Mouse (Mus musculus) ES-E14 (cell line): ENCODE data around the gene Timp1. TPM values are rescaled to one million over a fixed set of nuclear protein-coding genes. Genes with fewer than 3 reads are reported as not detected.
A peak's percentile ranks its signal among the peaks of the same experiment; 100 is the strongest.

Experiments
- DNase-seq: peaks from one replicate; pipeline ENCODE4 v3.0.0-alpha.2; 2013; ENCODE audit warnings: low read depth, low spot score
- H3K27ac ChIP-seq: 2 replicates; pipeline ENCODE4 v1.5.1; 2012; ENCODE audit warnings: low read depth, mild to moderate bottlenecking, low read length, moderate library complexity, mixed read lengths; ENCODE audit not compliant: poor library complexity, insufficient read depth, severe bottlenecking
- H3K36me3 ChIP-seq: 2 replicates; pipeline ENCODE4 v1.6.1; 2012; ENCODE audit warnings: mild to moderate bottlenecking, low read length, moderate library complexity, mixed read lengths; ENCODE audit not compliant: control insufficient read depth, poor library complexity, insufficient read depth, severe bottlenecking
- H3K4me1 ChIP-seq, 2 experiments: fragments of 150-350 bp in 1 of 2; sonication (generic) in 1 of 2; 2 replicates each; pipeline ENCODE4 v1.6.1; 2012; ENCODE audit warnings: low read length in 2 of 2, mild to moderate bottlenecking in 1 of 2, mixed read lengths in 1 of 2; ENCODE audit not compliant: control insufficient read depth in 2 of 2, insufficient read depth in 2 of 2, poor library complexity in 1 of 2
- H3K4me3 ChIP-seq, 2 experiments: fragments of 150-350 bp in 1 of 2; sonication (generic) in 1 of 2; 2 replicates each; pipeline ENCODE4 v1.5.1; 2012; ENCODE audit warnings: low read length in 2 of 2, low read depth in 1 of 2, mild to moderate bottlenecking in 1 of 2, mixed read lengths in 1 of 2; ENCODE audit not compliant: insufficient read depth in 1 of 2, poor library complexity in 1 of 2, severe bottlenecking in 1 of 2
- H3K9ac ChIP-seq: 2 replicates; pipeline ENCODE4 v1.6.1; 2012; ENCODE audit warnings: low read depth, mild to moderate bottlenecking, low read length, mixed read lengths; ENCODE audit not compliant: poor library complexity, insufficient read depth, severe bottlenecking
- H3K9me3 ChIP-seq: fragments of 150-350 bp; sonication (generic); 2 replicates; pipeline ENCODE4 v1.6.1; 2012; ENCODE audit warnings: low read depth, mild to moderate bottlenecking, low read length; ENCODE audit not compliant: control insufficient read depth, insufficient read depth
- CHD2 ChIP-seq: IDR thresholded peaks from 2 replicates; pipeline ENCODE4 v1.6.1; 2014; ENCODE audit warnings: mild to moderate bottlenecking, low read depth, low read length, inconsistent platforms
- HCFC1 ChIP-seq: IDR thresholded peaks from 2 replicates; pipeline ENCODE4 v1.6.1; 2012; ENCODE audit warnings: low read length, inconsistent platforms, borderline replicate concordance; ENCODE audit not compliant: insufficient read depth
- MAFK ChIP-seq: IDR thresholded peaks from 2 replicates; pipeline ENCODE4 v1.6.1; 2014; ENCODE audit warnings: mild to moderate bottlenecking, low read depth, low read length, inconsistent platforms; ENCODE audit not compliant: insufficient read depth
- ZC3H11A ChIP-seq: IDR thresholded peaks from 2 replicates; pipeline ENCODE4 v1.6.1; 2012; ENCODE audit warnings: low read depth, mild to moderate bottlenecking, inconsistent platforms, low read length, borderline replicate concordance
- ZNF384 ChIP-seq: IDR thresholded peaks from 2 replicates; pipeline ENCODE4 v1.6.1; 2012; ENCODE audit warnings: low read depth, low read length, inconsistent platforms
- in situ Hi-C, 2 experiments: fragments of 600-800 bp; cut with MboI; formaldehyde crosslinking; loops; one replicate each; pipeline ENCODE4 v1.15.1; 2025; ENCODE audit warnings: low sequenced_read_pairs in 2 of 2, inconsistent platforms in 1 of 2; ENCODE audit not compliant: unreplicated experiment in 2 of 2
- total RNA-seq: library from RNA; depleted of rRNA; stranded (reverse); fragments of 300-350 nt; gene quantifications from 2 replicates; pipeline ENCODE4 v1.2.3, GENCODE M21; 2012

Gene Timp1
- total RNA-seq, 1 experiment = 130 TPM

GRCm38 (mm10) chrX:20848256-20848984 lies 21.5 kb upstream of the Timp1 start:
- Histone ChIP-seq H3K4me1 (0 out of 4 replicates have a peak, but pooled peaks cover 0 to 1% of the 10 kb centered on the region in 2 experiments), H3K4me3 (peak overlapping the region; percentile 86 to 94), H3K9me3 (no peaks in the 10 kb centered on the region), H3K36me3 (peaks cover 19% of the 10 kb centered on the region), H3K9ac (peak overlapping the region; percentile 94), H3K27ac (peak overlapping the region; percentile 71; the same call in 1 of the 2 replicates)
- in situ Hi-C loops = no loop called here
- TF ChIP-seq ZNF384 = no peak
- peak; percentile 88 for TF ChIP-seq CHD2
- DNase-seq = peak; percentile 88

DNA sequence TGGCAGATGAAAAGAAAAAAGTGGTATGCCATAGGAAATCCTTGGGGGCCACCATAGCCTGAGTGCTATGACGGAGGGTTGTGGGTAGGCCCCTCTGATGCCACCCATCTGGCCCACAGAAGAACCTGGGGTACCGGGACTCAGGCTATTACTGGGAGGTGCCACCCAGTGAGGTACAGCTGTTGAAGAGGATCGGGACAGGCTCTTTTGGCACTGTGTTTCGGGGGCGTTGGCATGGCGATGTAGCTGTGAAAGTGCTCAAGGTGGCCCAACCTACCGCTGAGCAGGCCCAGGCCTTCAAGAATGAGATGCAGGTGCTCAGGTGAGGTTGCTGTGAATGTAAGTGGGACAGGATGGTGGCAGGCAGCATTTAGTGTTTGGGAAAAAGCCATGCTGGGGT lies 16.2 kb upstream of the Timp1 start:
- H3K4me1 ChIP-seq = 0 out of 4 replicates have a peak, but pooled peaks cover 0 to 1% of the 10 kb centered on the region in 2 experiments
- in situ Hi-C loops = no loop called here
- no peaks in the 10 kb centered on the region for H3K9me3 ChIP-seq
- no peak overlapping the region for H3K9ac ChIP-seq
- TF ChIP-seq CHD2 (no peak), HCFC1 (no peak), MAFK (no peak), ZNF384 (no peak), ZC3H11A (no peak)
- peaks cover 34% of the 10 kb centered on the region for H3K36me3 ChIP-seq
- H3K27ac ChIP-seq = no peak overlapping the region
- H3K4me3 ChIP-seq = no peak overlapping the region
- no peak for DNase-seq

DNA sequence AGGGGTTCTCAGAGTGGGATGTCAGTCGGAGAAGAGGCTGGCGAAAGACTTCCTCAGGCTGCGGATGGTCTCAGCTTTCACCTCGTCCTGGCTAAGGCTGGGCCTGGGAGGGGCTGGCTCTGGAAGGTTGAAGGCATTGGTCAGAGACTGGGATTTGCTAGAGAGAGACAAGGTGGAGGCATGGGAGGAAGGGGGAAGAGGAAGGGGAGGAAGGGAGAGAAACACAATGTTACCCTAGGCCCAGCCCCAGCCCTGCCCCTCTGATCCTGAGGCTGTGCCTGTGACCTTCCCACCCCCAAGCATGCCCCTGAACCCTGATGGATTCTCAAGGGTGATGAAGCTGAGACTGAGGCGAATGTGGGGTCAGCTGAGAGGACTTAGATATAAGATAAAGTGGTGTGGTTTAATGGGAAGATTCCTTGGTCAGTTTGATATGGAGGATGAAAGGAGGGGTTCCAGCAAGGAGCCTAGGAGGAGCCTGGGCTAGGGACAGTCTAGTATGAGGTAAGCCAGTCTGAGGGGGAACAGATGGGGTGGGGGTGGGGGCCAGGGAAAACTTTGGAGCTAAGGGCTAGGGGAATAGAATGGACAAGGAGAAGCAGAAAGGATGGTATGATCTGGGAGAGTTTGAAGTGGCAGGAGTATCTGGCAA lies 8.4 kb upstream of the Timp1 start:
- in situ Hi-C loops = loop anchor here in 1 of 2 experiments (10.0 kb wide), 1 partner anchor 57 kb away; no protein-coding TSS in a partner anchor
- Histone ChIP-seq H3K4me1 (peaks cover 0 to 15% of the 10 kb centered on the region in 2 experiments; a peak in 2 of 4 replicates), H3K36me3 (peaks cover 9% of the 10 kb centered on the region), H3K9ac (no peak overlapping the region), H3K4me3 (no peak overlapping the region), H3K27ac (no peak overlapping the region), H3K9me3 (no peaks in the 10 kb centered on the region)
- TF ChIP-seq ZC3H11A (no peak), ZNF384 (no peak), CHD2 (no peak), HCFC1 (no peak), MAFK (no peak)
- no peak for DNase-seq

- H3K4me1 ChIP-seq = peaks cover 0 to 15% of the 10 kb centered on the region in 2 experiments; a peak in 2 of 4 replicates
- TF ChIP-seq MAFK = no peak
- peaks cover 9% of the 10 kb centered on the region for H3K36me3 ChIP-seq
- peak overlapping the region; percentile 51 for H3K9ac ChIP-seq
- no peaks in the 10 kb centered on the region for H3K9me3 ChIP-seq
- in situ Hi-C loops = loop anchor here in 1 of 2 experiments (10.0 kb wide), 1 partner anchor 58 kb away; no protein-coding TSS in a partner anchor
- H3K27ac ChIP-seq = peak overlapping the region; percentile 33; the same call in 1 of the 2 replicates
- H3K4me3 ChIP-seq = peak overlapping the region; percentile 12 to 46; a peak in 3 of 4 replicates
- no peak for DNase-seq
Observed at GRCm38 (mm10) chrX:20862105-20863065, 7.6 kb upstream of the Timp1 start.
